Mouse (Mus musculus) limb, embryonic 15.5 days (tissue): ENCODE data around the gene Atp8b3. TPM values are rescaled to one million over a fixed set of nuclear protein-coding genes. Genes with fewer than 3 reads are reported as not detected.

Source experiments
- ATAC-seq: fragments of 200-750 bp; cut with Nextera tagmentation; 2 replicates; pipeline ENCODE4 v1.8.0; 2017; ENCODE audit warnings: low read depth, moderate TSS enrichment; ENCODE audit not compliant: insufficient number of reproducible peaks, low FRiP score, low TSS enrichment
- H3K27ac ChIP-seq: fragments of 300-500 bp; sonication (generic); 2 replicates; pipeline ENCODE4 v1.5.1; 2015; ENCODE audit warnings: moderate library complexity, mild to moderate bottlenecking, inconsistent platforms
- H3K27me3 ChIP-seq: fragments of 300-500 bp; sonication (generic); 2 replicates; pipeline ENCODE4 v1.6.1; 2015; ENCODE audit warnings: inconsistent platforms
- H3K36me3 ChIP-seq: fragments of 300-500 bp; sonication (generic); 2 replicates; pipeline ENCODE4 v1.6.1; 2015; ENCODE audit warnings: inconsistent platforms
- H3K4me1 ChIP-seq: fragments of 300-500 bp; sonication (generic); 2 replicates; pipeline ENCODE4 v1.6.1; 2015; ENCODE audit warnings: inconsistent platforms
- H3K4me2 ChIP-seq: fragments of 300-500 bp; sonication (generic); 2 replicates; pipeline ENCODE4 v1.6.1; 2015; ENCODE audit warnings: mild to moderate bottlenecking, inconsistent platforms
- H3K4me3 ChIP-seq: fragments of 300-500 bp; sonication (generic); 2 replicates; pipeline ENCODE4 v1.5.1; 2015; ENCODE audit warnings: mild to moderate bottlenecking, inconsistent platforms
- H3K9ac ChIP-seq: fragments of 300-500 bp; sonication (generic); 2 replicates; pipeline ENCODE4 v1.6.1; 2015; ENCODE audit warnings: inconsistent platforms
- H3K9me3 ChIP-seq: fragments of 300-500 bp; sonication (generic); 2 replicates; pipeline ENCODE4 v1.6.1; 2016; ENCODE audit warnings: inconsistent platforms
- WGBS: fragments of 180-500 bp; shearing (Covaris S2); methylation state at CpG from one replicate; pipeline ENCODE4 v1.1.7; 2015; 5-methylcytosine and 5-hydroxymethylcytosine counted together
- polyA plus RNA-seq: library from polyadenylated mRNA; unstranded; fragments of >200 nt; fragmentation: Nextera tagmentation; extraction: Ambion mirVana; gene quantifications from 2 replicates; pipeline ENCODE4 v1.2.1, GENCODE M21; 2015

Gene Atp8b3
- polyA plus RNA-seq, 1 experiment from 2014 or later: 0.08 TPM

DNA sequence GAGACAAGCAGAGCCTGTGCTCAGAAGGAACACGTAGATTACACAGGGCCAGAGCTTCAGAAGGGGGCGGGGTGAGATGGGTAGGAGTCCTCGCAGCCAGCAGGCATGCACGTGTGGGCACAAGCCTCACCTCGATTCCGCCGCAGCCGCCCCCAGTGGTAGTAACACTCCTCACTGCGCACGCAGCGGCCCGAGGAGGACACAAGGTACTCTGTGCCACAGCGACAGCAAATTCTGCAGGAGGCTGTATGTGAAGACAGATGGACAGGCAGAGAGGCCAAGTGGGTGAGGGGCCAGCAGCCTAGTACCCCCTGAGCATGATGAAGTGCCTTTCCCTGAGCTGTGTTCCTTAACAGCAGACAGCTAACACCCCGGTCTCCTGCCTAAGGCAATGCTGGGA is 4.9 kb upstream of the Atp8b3 start:
- Histone ChIP-seq H3K27ac (no peak overlapping the region), H3K4me2 (no peak overlapping the region), H3K4me1 (peaks cover 7% of the 10 kb centered on the region), H3K9ac (no peak overlapping the region), H3K9me3 (no peaks in the 10 kb centered on the region), H3K36me3 (peaks cover 83% of the 10 kb centered on the region), H3K4me3 (no peak overlapping the region), H3K27me3 (peaks cover 8% of the 10 kb centered on the region)
- no peak for ATAC-seq
- WGBS: 91% methylated on average over 14 of the region's 14 CpGs

DNA sequence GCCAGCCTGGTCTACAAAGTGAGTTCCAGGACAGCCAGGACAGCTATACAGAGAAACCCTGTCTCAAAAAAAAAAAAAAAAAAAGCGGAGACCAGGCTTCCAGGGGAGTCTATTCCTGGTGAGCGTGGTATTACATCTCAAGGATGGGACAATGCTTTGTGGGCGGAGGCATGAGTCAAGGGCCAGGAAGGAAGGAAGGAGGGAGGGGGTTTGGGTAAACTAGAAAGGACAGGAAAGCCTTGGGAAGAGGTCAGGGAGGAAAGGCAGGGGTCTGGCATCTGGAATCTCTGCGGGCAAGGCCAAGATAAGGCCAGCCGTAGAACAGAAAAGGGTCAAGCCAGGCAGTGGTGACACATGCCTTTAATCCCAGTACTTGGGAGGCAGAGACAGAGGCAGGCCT is 569 bp upstream of the Atp8b3 start:
- Histone ChIP-seq H3K9me3 (no peaks in the 10 kb centered on the region), H3K4me3 (no peak overlapping the region), H3K36me3 (peaks cover 39% of the 10 kb centered on the region), H3K4me2 (peak overlapping the region; percentile 38; the same call in 1 of the 2 replicates), H3K9ac (no peak overlapping the region), H3K27me3 (peaks cover 48% of the 10 kb centered on the region), H3K27ac (no peak overlapping the region), H3K4me1 (peaks cover 16% of the 10 kb centered on the region)
- ATAC-seq: no peak
- 50% methylated on average over 4 of the region's 5 CpGs for WGBS

DNA sequence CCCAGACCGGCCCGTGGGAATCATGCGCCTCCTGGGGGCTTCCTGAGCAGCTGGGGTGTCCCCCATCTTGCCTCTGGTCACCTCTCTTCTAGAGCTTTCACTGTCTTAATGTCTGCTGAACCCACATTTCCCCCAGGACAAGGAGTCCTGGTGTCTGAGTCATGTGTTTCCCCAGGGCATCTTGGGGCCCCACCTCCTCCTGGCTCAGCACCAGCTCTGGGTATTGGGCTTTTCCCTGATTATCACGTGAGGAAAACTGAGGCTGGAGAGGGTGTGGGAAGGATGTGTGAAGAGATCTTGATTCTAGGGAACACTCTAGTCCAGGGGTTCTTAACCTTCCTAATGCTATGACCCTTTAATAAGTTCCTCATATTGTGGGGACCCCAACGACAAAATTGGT is 744 bp downstream of the Atp8b3 start:
- H3K4me1 ChIP-seq: peaks cover 16% of the 10 kb centered on the region
- H3K4me3 ChIP-seq: no peak overlapping the region
- 49% methylated on average over 5 of the region's 5 CpGs for WGBS
- no peak overlapping the region for H3K27ac ChIP-seq
- peaks cover 26% of the 10 kb centered on the region for H3K36me3 ChIP-seq
- ATAC-seq: no peak
- no peak overlapping the region for H3K4me2 ChIP-seq
- no peak overlapping the region for H3K9ac ChIP-seq
- H3K9me3 ChIP-seq: no peaks in the 10 kb centered on the region
- H3K27me3 ChIP-seq: peaks cover 59% of the 10 kb centered on the region

DNA sequence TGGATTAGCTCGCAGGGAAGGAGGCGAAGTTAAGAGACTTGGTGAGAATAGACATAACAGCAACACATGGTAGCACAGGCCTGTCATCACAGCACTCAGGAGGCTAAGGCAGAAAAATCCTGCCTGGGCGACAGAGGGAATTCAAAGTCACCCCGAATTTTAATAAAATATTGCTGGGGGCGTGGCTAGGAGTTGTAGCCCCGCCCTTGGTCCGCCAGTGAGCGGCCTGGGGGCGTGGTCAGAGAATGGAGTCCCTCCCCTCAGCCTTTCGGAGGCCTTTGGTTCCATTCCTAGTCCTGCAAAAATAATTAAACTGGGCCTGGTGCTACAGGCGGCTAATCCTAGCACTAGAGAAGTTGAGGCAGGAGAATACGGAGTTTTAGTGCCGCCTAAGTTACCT is 3.2 kb downstream of the Atp8b3 start:
- no peaks in the 10 kb centered on the region for H3K9me3 ChIP-seq
- peaks cover 59% of the 10 kb centered on the region for H3K27me3 ChIP-seq
- no peak overlapping the region for H3K27ac ChIP-seq
- peaks cover 1% of the 10 kb centered on the region; the same call in 1 of the 2 replicates for H3K36me3 ChIP-seq
- WGBS: 11% methylated on average over 13 of the region's 13 CpGs
- no peak overlapping the region for H3K9ac ChIP-seq
- H3K4me1 ChIP-seq: peaks cover 16% of the 10 kb centered on the region
- H3K4me2 ChIP-seq: no peak overlapping the region
- no peak for ATAC-seq
- H3K4me3 ChIP-seq: no peak overlapping the region; the same call in 1 of the 2 replicates

DNA sequence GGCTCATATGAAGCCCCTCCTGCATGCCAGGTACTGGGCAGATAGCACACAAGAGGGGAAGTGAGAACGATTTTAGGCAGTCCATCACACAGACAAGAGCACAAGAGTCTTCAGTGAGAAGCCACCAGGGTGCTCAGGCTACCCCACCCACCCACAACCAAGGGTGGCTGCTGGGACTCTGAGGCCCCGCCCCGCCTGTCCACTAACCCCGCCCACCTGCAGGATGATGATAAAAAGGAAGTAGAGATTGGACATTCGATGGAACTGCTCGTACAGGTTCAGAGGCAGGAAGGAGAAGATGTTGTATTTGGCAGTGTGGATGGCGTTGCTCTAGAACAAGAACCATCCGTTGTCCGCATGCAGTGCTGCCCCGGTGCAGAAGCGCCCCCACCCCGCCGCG is 3.9 kb downstream of the Atp8b3 start:
- ATAC-seq: no peak
- Histone ChIP-seq H3K4me3 (no peak overlapping the region; the same call in 1 of the 2 replicates), H3K27ac (no peak overlapping the region), H3K9me3 (no peaks in the 10 kb centered on the region), H3K4me1 (peaks cover 16% of the 10 kb centered on the region), H3K4me2 (no peak overlapping the region), H3K9ac (no peak overlapping the region), H3K27me3 (peaks cover 58% of the 10 kb centered on the region), H3K36me3 (no peaks in the 10 kb centered on the region)
- WGBS: 8% methylated on average over 14 of the region's 14 CpGs

DNA sequence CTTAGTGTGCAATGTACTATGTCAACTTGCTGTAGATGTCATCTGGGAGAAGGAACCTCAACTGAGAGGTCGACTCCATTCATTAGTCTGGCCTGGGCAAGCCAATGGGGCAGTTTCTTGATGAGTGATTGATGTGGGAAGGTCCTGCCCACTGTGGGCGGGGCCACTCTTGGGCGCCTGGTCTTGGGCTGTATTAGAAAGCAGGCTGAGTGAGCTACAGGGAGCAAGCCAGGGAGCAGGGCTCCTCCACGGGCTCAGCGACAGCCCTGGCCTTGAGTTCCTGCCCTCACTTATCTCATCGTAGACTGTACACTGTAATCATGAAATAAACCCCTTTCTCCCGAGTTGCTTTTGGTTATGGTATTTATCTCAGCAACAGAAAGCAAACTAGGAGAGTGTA is 5.2 kb downstream of the Atp8b3 start:
- ATAC-seq: no peak
- no peaks in the 10 kb centered on the region for H3K36me3 ChIP-seq

DNA sequence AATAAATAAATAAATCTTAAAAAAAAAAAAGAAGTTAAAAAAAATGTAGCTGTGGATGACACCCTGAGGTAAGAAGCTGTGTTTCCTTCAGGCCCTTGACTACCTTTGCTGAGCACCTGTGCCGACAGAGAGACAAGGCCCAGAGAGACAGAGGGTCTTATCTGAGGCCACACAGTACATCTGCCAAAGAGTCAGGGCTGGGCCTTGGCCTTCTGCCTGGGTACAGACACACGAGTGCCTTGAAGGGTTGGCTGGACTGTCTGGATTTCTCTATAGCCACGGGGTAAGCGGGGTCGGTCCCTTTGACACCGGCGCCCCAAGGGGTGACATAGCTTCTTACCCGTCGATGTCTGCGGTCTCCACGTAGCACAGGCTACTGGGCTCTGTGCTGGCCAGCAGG is 6.1 kb downstream of the Atp8b3 start:
- Histone ChIP-seq H3K27ac (no peak overlapping the region), H3K36me3 (no peaks in the 10 kb centered on the region), H3K9me3 (no peaks in the 10 kb centered on the region), H3K4me3 (no peak overlapping the region), H3K4me1 (peaks cover 10% of the 10 kb centered on the region), H3K9ac (no peak overlapping the region), H3K27me3 (peaks cover 45% of the 10 kb centered on the region), H3K4me2 (no peak overlapping the region)
- WGBS: 88% methylated on average over 11 of the region's 11 CpGs
- ATAC-seq: no peak

More for the DNA sequence above, 5.2 kb downstream of the Atp8b3 start:
- Histone ChIP-seq H3K9me3 (no peaks in the 10 kb centered on the region), H3K27me3 (peaks cover 53% of the 10 kb centered on the region), H3K4me1 (peaks cover 11% of the 10 kb centered on the region), H3K27ac (no peak overlapping the region), H3K9ac (no peak overlapping the region), H3K4me3 (no peak overlapping the region), H3K4me2 (no peak overlapping the region)
- WGBS: 17% methylated on average over 7 of the region's 7 CpGs

DNA sequence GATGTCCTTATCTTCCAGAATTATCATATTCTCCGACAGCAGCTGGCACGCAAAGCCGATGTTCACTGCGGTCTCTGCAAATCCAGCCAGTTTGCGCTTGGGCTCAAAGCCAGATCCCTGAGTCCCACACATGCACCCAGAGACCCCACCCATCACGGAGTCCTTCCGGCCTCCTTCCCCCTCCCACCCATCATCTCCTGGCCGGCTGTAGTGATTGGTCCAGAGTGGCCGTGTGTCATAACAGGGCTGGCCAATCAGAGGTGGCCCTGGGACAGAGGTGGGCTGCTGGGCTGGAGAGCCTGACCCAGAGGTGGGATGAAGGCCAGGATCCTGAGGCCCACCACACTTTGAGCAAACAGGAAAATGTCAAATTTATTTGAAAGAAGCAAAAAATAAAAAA is 12.8 kb downstream of the Atp8b3 start:
- Histone ChIP-seq H3K4me3 (peak overlapping the region; percentile 4; the same call in 1 of the 2 replicates), H3K9ac (no peak overlapping the region), H3K4me2 (no peak overlapping the region), H3K4me1 (no peaks in the 10 kb centered on the region), H3K9me3 (no peaks in the 10 kb centered on the region), H3K27me3 (no peaks in the 10 kb centered on the region), H3K27ac (no peak overlapping the region), H3K36me3 (no peaks in the 10 kb centered on the region)
- ATAC-seq: no peak
- 18% methylated on average over 9 of the region's 9 CpGs for WGBS

DNA sequence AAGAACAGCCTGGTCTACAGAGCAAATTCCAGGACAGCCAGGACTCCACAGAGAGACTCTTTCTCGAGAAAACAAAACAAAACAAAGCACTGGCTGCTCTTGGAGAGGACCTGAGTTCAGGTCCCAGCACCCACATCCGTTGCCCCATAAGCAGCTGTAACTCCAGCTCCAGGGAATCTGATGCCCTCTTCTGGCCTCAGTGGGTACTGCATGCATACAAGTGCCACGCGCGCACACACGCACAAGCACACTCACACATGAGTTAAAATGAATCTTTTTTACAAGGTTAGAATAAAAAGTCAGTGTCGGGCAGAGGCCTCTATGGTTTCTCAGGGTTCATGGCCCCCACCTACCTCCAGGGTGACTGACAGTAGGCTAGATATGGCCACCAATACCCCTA is 15.6 kb downstream of the Atp8b3 start:
- no peaks in the 10 kb centered on the region for H3K4me1 ChIP-seq
- 93% methylated on average over 7 of the region's 7 CpGs for WGBS
- no peak for ATAC-seq
- no peaks in the 10 kb centered on the region for H3K36me3 ChIP-seq
- 0 out of 2 replicates have a peak, but pooled peaks cover 2% of the 10 kb centered on the region for H3K9me3 ChIP-seq
- no peak overlapping the region for H3K4me3 ChIP-seq
- H3K27ac ChIP-seq: no peak overlapping the region
- no peak overlapping the region for H3K4me2 ChIP-seq
- H3K9ac ChIP-seq: no peak overlapping the region
- no peaks in the 10 kb centered on the region for H3K27me3 ChIP-seq

DNA sequence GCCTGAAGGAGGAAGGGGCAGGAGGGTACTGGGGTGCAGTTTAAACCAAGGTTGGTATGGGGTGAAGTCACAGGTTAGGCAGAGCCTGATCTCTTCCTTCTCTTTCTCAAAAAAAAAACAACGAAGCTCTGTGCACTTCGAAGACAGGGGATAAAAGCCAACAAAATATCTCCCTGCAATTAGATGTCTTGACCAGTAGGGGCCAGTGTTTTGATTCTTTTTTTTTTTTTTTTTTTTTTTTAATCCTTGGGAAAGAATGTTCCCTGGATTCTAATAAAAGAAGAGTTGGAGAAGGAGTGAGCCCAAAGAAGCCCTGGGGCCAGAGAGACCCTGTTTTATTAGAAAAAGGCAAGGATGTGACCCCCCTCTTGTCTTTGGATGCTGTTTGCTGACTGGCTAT is 19.6 kb downstream of the Atp8b3 start:
- Histone ChIP-seq H3K4me2 (no peak overlapping the region), H3K9me3 (0 out of 2 replicates have a peak, but pooled peaks cover 2% of the 10 kb centered on the region), H3K27me3 (peaks cover 24% of the 10 kb centered on the region), H3K9ac (no peak overlapping the region), H3K4me3 (no peak overlapping the region), H3K36me3 (no peaks in the 10 kb centered on the region), H3K4me1 (peaks cover under 1% of the 10 kb centered on the region; the same call in 1 of the 2 replicates), H3K27ac (no peak overlapping the region)
- no peak for ATAC-seq
- 83% methylated on average over 2 of the region's 2 CpGs for WGBS

DNA sequence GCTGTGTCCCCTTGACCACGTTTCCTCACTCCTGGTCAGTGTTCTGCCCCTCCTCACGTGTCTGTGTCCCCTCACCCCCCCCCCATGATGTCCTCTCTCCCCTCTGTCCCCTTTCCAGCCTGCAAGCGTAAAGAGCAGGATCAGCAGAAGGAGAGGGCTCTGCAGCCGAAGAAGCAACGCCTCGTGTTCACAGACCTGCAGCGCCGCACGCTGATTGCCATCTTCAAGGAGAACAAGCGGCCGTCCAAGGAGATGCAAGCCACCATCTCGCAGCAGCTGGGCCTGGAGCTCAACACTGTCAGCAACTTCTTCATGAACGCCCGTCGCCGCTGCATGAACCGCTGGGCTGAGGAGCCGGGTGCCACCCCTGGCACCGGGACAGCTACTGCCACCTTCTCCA is 25.2 kb downstream of the Atp8b3 start:
- Histone ChIP-seq H3K27ac (no peak overlapping the region), H3K27me3 (peaks cover 76% of the 10 kb centered on the region), H3K4me2 (no peak overlapping the region), H3K4me1 (peaks cover 13% of the 10 kb centered on the region), H3K9ac (no peak overlapping the region), H3K4me3 (no peak overlapping the region), H3K9me3 (no peaks in the 10 kb centered on the region), H3K36me3 (no peaks in the 10 kb centered on the region)
- WGBS: 8% methylated on average over 18 of the region's 19 CpGs
- no peak for ATAC-seq

DNA sequence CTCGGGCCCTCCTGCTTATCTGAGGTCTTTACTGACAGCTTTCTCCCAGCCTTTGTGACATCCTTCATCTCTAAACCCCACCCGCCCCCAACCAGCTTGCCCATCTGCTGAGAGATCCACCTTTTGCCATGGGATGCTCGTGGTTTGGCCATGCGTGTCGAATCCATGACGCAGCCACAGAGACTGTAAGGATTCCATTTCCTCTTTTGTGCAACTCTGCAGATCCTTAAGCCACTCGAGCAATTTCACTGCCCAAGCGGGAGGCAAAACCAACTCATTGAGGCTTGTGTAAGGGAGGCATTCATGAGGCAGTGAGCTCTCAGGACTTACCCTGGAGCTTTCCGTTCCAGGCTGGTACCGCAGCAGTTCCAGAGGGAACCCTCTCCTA is 28.7 kb downstream of the Atp8b3 start:
- peaks cover 13% of the 10 kb centered on the region for H3K4me1 ChIP-seq
- WGBS: 50% methylated on average over 10 of the region's 10 CpGs
- no peak overlapping the region for H3K4me2 ChIP-seq
- no peak overlapping the region for H3K9ac ChIP-seq
- no peak for ATAC-seq
- H3K27me3 ChIP-seq: peaks cover 89% of the 10 kb centered on the region
- no peaks in the 10 kb centered on the region for H3K36me3 ChIP-seq
- H3K4me3 ChIP-seq: no peak overlapping the region
- H3K27ac ChIP-seq: no peak overlapping the region
- H3K9me3 ChIP-seq: no peaks in the 10 kb centered on the region
